In the genomic region with DNA sequence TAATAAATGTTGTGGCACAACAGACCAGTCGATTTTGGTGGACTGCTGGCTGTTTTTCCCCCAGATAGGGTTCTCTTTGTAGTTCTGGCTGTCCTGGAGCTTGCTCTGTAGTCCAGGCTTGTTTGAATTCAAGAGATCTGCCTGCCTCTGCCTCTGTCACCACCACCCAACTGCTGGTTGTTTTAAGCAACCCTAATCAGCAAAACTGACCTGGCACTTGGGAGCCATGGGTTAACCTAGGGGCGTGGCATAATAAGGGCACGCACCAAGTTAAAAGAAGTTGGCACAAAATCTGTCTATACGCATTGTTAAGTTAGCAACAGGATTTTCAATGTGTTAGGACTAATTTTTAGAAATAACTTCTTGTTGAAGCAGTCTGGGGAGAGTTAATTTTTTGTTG, we compare ENCODE assay signal across 8 mouse cellular contexts. TPM values are rescaled to one million over a fixed set of nuclear protein-coding genes. Genes with fewer than 3 reads are reported as not detected.
DNase-seq lines count a peak whose midpoint lies in the region; ATAC-seq and TF ChIP-seq lines count a peak whose summit lies in the region.

No protein-coding gene starts in this region.

- peak; percentile 54 for DNase-seq in cerebellum, adult 11-12 months
- no peak for DNase-seq in cerebellum, adult 18-20 months
- DNase-seq in spleen, postnatal 10 days (ENCODE audit: low spot score in 2 of 2) = peak; percentile 14 to 17
- no peak for DNase-seq in spleen, postnatal 14 days (ENCODE audit: low spot score in 2 of 2)
- peak; percentile 47 for DNase-seq in liver, adult 2 months (ENCODE audit: extremely low read depth, low read depth, low spot score)
- no peak for DNase-seq in frontal cortex, adult 2 months (ENCODE audit: extremely low spot score in 1 of 2, low spot score in 1 of 2)
- DNase-seq in lung, adult 18-20 months = no peak

- no peaks in the 10 kb centered on the region for H3K27me3 ChIP-seq in liver, adult 2 months (ENCODE audit: control insufficient read depth, insufficient read depth, low read length)

- H3K4me1 ChIP-seq in liver, adult 2 months (ENCODE audit: control insufficient read depth, insufficient read depth, low read length) = peaks cover 6% of the 10 kb centered on the region

- WGBS in liver, adult 2 months = 47% methylated on average over 4 of the region's 4 CpGs

- H3K36me3 ChIP-seq in liver, adult 2 months (ENCODE audit: control insufficient read depth, insufficient read depth, low read length) = no peaks in the 10 kb centered on the region

- H3K9ac ChIP-seq in liver, adult 2 months (ENCODE audit: low read depth, low read length) = no peak overlapping the region

- no peak for ATAC-seq in activated CD4-positive, CD25-positive, alpha-beta regulatory T cell, adult 4 months

- peaks cover 15% of the 10 kb centered on the region; the same call in 1 of the 2 replicates for H3K79me2 ChIP-seq in liver, adult 2 months (ENCODE audit: control insufficient read depth, insufficient read depth, low read length)

- TF ChIP-seq CTCF in liver, adult 2 months (IDR thresholded peaks at IDR 0.05; ENCODE audit: low read depth, low read length) = no peak

- no peak for TF ChIP-seq POLR2A in liver, adult 2 months (IDR thresholded peaks at IDR 0.05; ENCODE audit: extremely low read depth, insufficient read depth, low read length)

- peak overlapping the region; percentile 49; the same call in 1 of the 2 replicates for H3K27ac ChIP-seq in liver, adult 2 months (replicated peaks; ENCODE audit: insufficient read depth, low read depth, low read length)

- H3K4me3 ChIP-seq in liver, adult 2 months (ENCODE audit: insufficient read depth, low read depth, low read length) = no peak overlapping the region

RNA-seq across cellular contexts. Expression of a gene that starts 1.3 kb away (rescaled TPM):
- total RNA-seq in liver, adult 2 months (2014; rRNA removed) = 23.0 and 31.0 TPM in 2 replicates
- 1.6 and 1.8 TPM in 2 replicates for polyA plus RNA-seq in liver, adult 2 months (2012; rRNA removed)
- polyA plus RNA-seq in activated CD4-positive, CD25-positive, alpha-beta regulatory T cell, adult 4 months (2017; shearing (Covaris generic)) = 10 to 100 TPM; 43.2 to 44.2 TPM
- polyA plus RNA-seq in frontal cortex, adult 2 months (2012; rRNA removed) = 46.1 and 47.3 TPM in 2 replicates

RNA-seq across cellular contexts. Expression of a gene that starts 52.1 kb away (rescaled TPM):
- 29.4 and 31.0 TPM in 2 replicates for total RNA-seq in liver, adult 2 months (2014; rRNA removed)
- 2.8 and 3.0 TPM in 2 replicates for polyA plus RNA-seq in liver, adult 2 months (2012; rRNA removed)
- polyA plus RNA-seq in activated CD4-positive, CD25-positive, alpha-beta regulatory T cell, adult 4 months (2017; shearing (Covaris generic)) = 10 to 100 TPM; 34.0 to 43.9 TPM
- 49.8 and 58.0 TPM in 2 replicates for polyA plus RNA-seq in frontal cortex, adult 2 months (2012; rRNA removed)

Comparison
In these comparisons a context has a peak if more than half of its experiments do, and no peak if none do; other contexts are left out.
1. DNase-seq: peak in cerebellum, adult 11-12 months (single experiment), spleen, postnatal 10 days (2 of 2) and liver, adult 2 months (single experiment); none in cerebellum, adult 18-20 months (0 of 2), spleen, postnatal 14 days (0 of 2), frontal cortex, adult 2 months (0 of 2) and lung, adult 18-20 months (0 of 2).
2. RNA of a gene that starts 1.3 kb away (polyA plus RNA-seq): 46.1 to 47.3 TPM in frontal cortex, adult 2 months and 43.2 to 44.2 TPM in activated CD4-positive, CD25-positive, alpha-beta regulatory T cell, adult 4 months; 1.6 to 1.8 TPM in liver, adult 2 months; every median in the first group is over 10 times any median in the second.